Mouse (Mus musculus) kidney, adult 2 months (tissue): Measurements from ENCODE around the gene BC037034. TPM values are rescaled to one million over a fixed set of nuclear protein-coding genes. Genes with fewer than 3 reads are reported as not detected.
"Not testable (repeated sequence)": the region's sequence is repeated elsewhere in the genome, so short reads cannot be mapped to it uniquely, and the experiment has no call there.

Source experiments
- DNase-seq: peaks from one replicate; pipeline ENCODE4 v3.0.0; 2021
- H3K27ac ChIP-seq: fragments of 200-500 bp; 2 replicates; pipeline ENCODE4 v1.5.1; 2012; ENCODE audit warnings: low read depth, low read length, control low read depth, inconsistent platforms; ENCODE audit not compliant: insufficient read depth
- H3K27me3 ChIP-seq: fragments of 200-500 bp; replicated peaks from 2 replicates; pipeline ENCODE4 v1.6.1; 2012; ENCODE audit warnings: mild to moderate bottlenecking, moderate library complexity, low read length, inconsistent platforms; ENCODE audit not compliant: control insufficient read depth, insufficient read depth
- H3K36me3 ChIP-seq: fragments of 200-500 bp; 2 replicates; pipeline ENCODE4 v1.6.1; 2012; ENCODE audit warnings: mild to moderate bottlenecking, moderate library complexity, low read length, inconsistent platforms; ENCODE audit not compliant: control insufficient read depth, insufficient read depth
- H3K4me1 ChIP-seq: fragments of 200-500 bp; 2 replicates; pipeline ENCODE4 v1.6.1; 2011; ENCODE audit warnings: low read length; ENCODE audit not compliant: control insufficient read depth, insufficient read depth
- H3K4me3 ChIP-seq: fragments of 200-500 bp; 2 replicates; pipeline ENCODE4 v1.5.1; 2011; ENCODE audit warnings: mild to moderate bottlenecking, low read depth, low read length, control low read depth; ENCODE audit not compliant: insufficient read depth
- CTCF ChIP-seq: fragments of 200-500 bp; conservative IDR thresholded peaks from 2 replicates; pipeline ENCODE4 v1.5.1; 2011; ENCODE audit warnings: low read depth, mild to moderate bottlenecking, control low read depth, low read length, moderate library complexity, mixed read lengths; ENCODE audit not compliant: insufficient read depth, insufficient read length
- POLR2A ChIP-seq: fragments of 200-500 bp; IDR thresholded peaks from one replicate; pipeline ENCODE4 v1.6.1; 2011; ENCODE audit warnings: low read depth, low read length, control low read depth
- WGBS: fragments of 180-500 bp; shearing (Covaris S2); methylation state at CpG from one replicate; pipeline ENCODE4 v1.1.7; 2018; 5-methylcytosine and 5-hydroxymethylcytosine counted together
- polyA plus RNA-seq: library from polyadenylated mRNA; depleted of rRNA; stranded (reverse); fragments of >200 nt; gene quantifications from 2 replicates; pipeline ENCODE4 v1.2.3, GENCODE M21; 2012; rRNA removed

Gene BC037034
- polyA plus RNA-seq, 1 experiment: 28.5 TPM

- 8% methylated on average over 2 of the region's 2 CpGs for WGBS
- DNase-seq: peak; percentile 20
- Histone ChIP-seq H3K4me1 (0 out of 2 replicates have a peak, but pooled peaks cover 3% of the 10 kb centered on the region), H3K27ac (no peak overlapping the region), H3K36me3 (no peaks in the 10 kb centered on the region), H3K27me3 (no peaks in the 10 kb centered on the region), H3K4me3 (no peak overlapping the region)
- TF ChIP-seq CTCF: no peak
- TF ChIP-seq POLR2A: no peak
These were observed 44.0 kb downstream of the BC037034 start for GRCm38 (mm10) chr5:138219864-138220263.

GRCm38 (mm10) chr5:138216632-138217031 is 47.2 kb downstream of the BC037034 start:
- WGBS: 91% methylated on average over 13 of the region's 13 CpGs
- H3K27ac ChIP-seq, H3K36me3 ChIP-seq, H3K4me3 ChIP-seq, H3K4me1 ChIP-seq, DNase-seq, H3K27me3 ChIP-seq: not testable (repeated sequence)

Other genes with a start within 250 kb of the BC037034 start
- gene Smok3a, start 242.8 kb downstream of the BC037034 start, polyA plus RNA-seq: not detected in 2 replicates
- gene Smok3b, start 242.6 kb downstream of the BC037034 start, polyA plus RNA-seq: not detected in 2 replicates
- not detected in 2 replicates for gene Smok3c, start 210.8 kb downstream of the BC037034 start, polyA plus RNA-seq
- gene Zkscan1, start 178.9 kb downstream of the BC037034 start, polyA plus RNA-seq: 8.3 and 10.2 TPM in 2 replicates
- gene Zscan21, start 147.1 kb downstream of the BC037034 start, polyA plus RNA-seq: 9.8 and 10.9 TPM in 2 replicates
- gene Zfp113, start 108.3 kb downstream of the BC037034 start, polyA plus RNA-seq: 3.4 and 4.4 TPM in 2 replicates
- gene Cops6, start 103.0 kb downstream of the BC037034 start, polyA plus RNA-seq: 141 and 144 TPM in 2 replicates
- 22.9 and 23.6 TPM in 2 replicates for gene Ap4m1, start 92.0 kb downstream of the BC037034 start, polyA plus RNA-seq
- gene Mcm7, start 91.6 kb downstream of the BC037034 start, polyA plus RNA-seq: 15.5 and 16.5 TPM in 2 replicates
- 52.6 and 56.3 TPM in 2 replicates for gene Taf6, start 76.6 kb downstream of the BC037034 start, polyA plus RNA-seq
- gene Cnpy4, start 76.5 kb downstream of the BC037034 start, polyA plus RNA-seq: 4.2 and 5.7 TPM in 2 replicates
- 3.6 and 4.4 TPM in 2 replicates for gene Mblac1, start 69.7 kb downstream of the BC037034 start, polyA plus RNA-seq
- gene Nxpe5, start 38.1 kb downstream of the BC037034 start, polyA plus RNA-seq: 0.26 and 0.33 TPM in 2 replicates
- 362 and 389 TPM in 2 replicates for gene Lamtor4, start 8.6 kb downstream of the BC037034 start, polyA plus RNA-seq
- 0.13 and 0.19 TPM in 2 replicates for gene Gal3st4, start 8.8 kb upstream of the BC037034 start, polyA plus RNA-seq
- not detected in 2 replicates for gene Gm43720, start 15.9 kb upstream of the BC037034 start, polyA plus RNA-seq
- 1.2 and 1.5 TPM in 2 replicates for gene Gpc2, start 16.0 kb upstream of the BC037034 start, polyA plus RNA-seq
- 0.30 and 0.34 TPM in 2 replicates for gene Stag3, start 16.2 kb upstream of the BC037034 start, polyA plus RNA-seq
- gene Pvrig, start 77.9 kb upstream of the BC037034 start, polyA plus RNA-seq: 0.11 and 0.33 TPM in 2 replicates
- gene Zfp157, start 177.4 kb upstream of the BC037034 start, polyA plus RNA-seq: 4.2 and 5.6 TPM in 2 replicates